Mouse (Mus musculus) limb, embryonic 15.5 days (tissue): ENCODE measurements at regions not wholly inside any gene's neighbourhood (a gene's known extent, or its start where the extent isn't known, plus 50 kb on each side); places are given as distances from the start of the nearest gene placed in this dataset.
A peak's percentile ranks its signal among the peaks of the same experiment; 100 is the strongest.
"Not testable (repeated sequence)": the region's sequence is repeated elsewhere in the genome, so short reads cannot be mapped to it uniquely, and the experiment has no call there.

Experiments
- ATAC-seq: fragments of 200-750 bp; cut with Nextera tagmentation; 2 replicates; pipeline ENCODE4 v1.8.0; 2017; ENCODE audit warnings: low read depth, moderate TSS enrichment; ENCODE audit not compliant: insufficient number of reproducible peaks, low FRiP score, low TSS enrichment
- H3K27ac ChIP-seq: fragments of 300-500 bp; sonication (generic); 2 replicates; pipeline ENCODE4 v1.5.1; 2015; ENCODE audit warnings: moderate library complexity, mild to moderate bottlenecking, inconsistent platforms
- H3K27me3 ChIP-seq: fragments of 300-500 bp; sonication (generic); 2 replicates; pipeline ENCODE4 v1.6.1; 2015; ENCODE audit warnings: inconsistent platforms
- H3K36me3 ChIP-seq: fragments of 300-500 bp; sonication (generic); 2 replicates; pipeline ENCODE4 v1.6.1; 2015; ENCODE audit warnings: inconsistent platforms
- H3K4me1 ChIP-seq: fragments of 300-500 bp; sonication (generic); 2 replicates; pipeline ENCODE4 v1.6.1; 2015; ENCODE audit warnings: inconsistent platforms
- H3K4me2 ChIP-seq: fragments of 300-500 bp; sonication (generic); 2 replicates; pipeline ENCODE4 v1.6.1; 2015; ENCODE audit warnings: mild to moderate bottlenecking, inconsistent platforms
- H3K4me3 ChIP-seq: fragments of 300-500 bp; sonication (generic); 2 replicates; pipeline ENCODE4 v1.5.1; 2015; ENCODE audit warnings: mild to moderate bottlenecking, inconsistent platforms
- H3K9ac ChIP-seq: fragments of 300-500 bp; sonication (generic); 2 replicates; pipeline ENCODE4 v1.6.1; 2015; ENCODE audit warnings: inconsistent platforms
- H3K9me3 ChIP-seq: fragments of 300-500 bp; sonication (generic); 2 replicates; pipeline ENCODE4 v1.6.1; 2016; ENCODE audit warnings: inconsistent platforms
- WGBS: fragments of 180-500 bp; shearing (Covaris S2); methylation state at CpG from one replicate; pipeline ENCODE4 v1.1.7; 2015; 5-methylcytosine and 5-hydroxymethylcytosine counted together

- WGBS, result 79% methylated on average over 6 of the region's 6 CpGs
- no peak overlapping the region for H3K9ac ChIP-seq
Measured at GRCm38 (mm10) chr5:134046086-134046485, 53.4 kb upstream of the Castor2 start.

GRCm38 (mm10) chr5:134042938-134043337 lies 56.6 kb upstream of the Castor2 start:
- H3K27ac ChIP-seq, H3K36me3 ChIP-seq, H3K9ac ChIP-seq, H3K4me2 ChIP-seq, H3K9me3 ChIP-seq, H3K4me1 ChIP-seq, ATAC-seq, H3K4me3 ChIP-seq, H3K27me3 ChIP-seq: not testable (repeated sequence)
- 28% methylated on average over 1 of the region's 2 CpGs for WGBS

More at GRCm38 (mm10) chr5:134046086-134046485, 53.4 kb upstream of the Castor2 start:
- Histone ChIP-seq H3K4me1 (peaks cover 7% of the 10 kb centered on the region), H3K4me2 (no peak overlapping the region), H3K36me3 (no peaks in the 10 kb centered on the region), H3K27ac (no peak overlapping the region), H3K4me3 (no peak overlapping the region), H3K27me3 (no peaks in the 10 kb centered on the region), H3K9me3 (peaks cover 3% of the 10 kb centered on the region; the same call in 1 of the 2 replicates)
- no peak for ATAC-seq

GRCm38 (mm10) chr5:134027316-134027966 lies 72.1 kb upstream of the Castor2 start:
- WGBS, result 26% methylated on average over 11 of the region's 11 CpGs
- Histone ChIP-seq H3K9me3 (no peaks in the 10 kb centered on the region), H3K9ac (no peak overlapping the region), H3K4me2 (peak overlapping the region; percentile 31; the same call in 1 of the 2 replicates), H3K4me3 (no peak overlapping the region), H3K27me3 (no peaks in the 10 kb centered on the region), H3K4me1 (peaks cover 7% of the 10 kb centered on the region; the same call in 1 of the 2 replicates), H3K27ac (peak overlapping the region; percentile 54), H3K36me3 (no peaks in the 10 kb centered on the region)
- ATAC-seq, result peak; percentile 74; the same call in 1 of the 2 replicates

GRCm38 (mm10) chr5:134019651-134020432 lies 79.7 kb upstream of the Castor2 start:
- Histone ChIP-seq H3K4me1 (peaks cover 7% of the 10 kb centered on the region), H3K36me3 (no peaks in the 10 kb centered on the region), H3K27ac (no peak overlapping the region), H3K27me3 (no peaks in the 10 kb centered on the region), H3K9me3 (no peaks in the 10 kb centered on the region), H3K4me3 (no peak overlapping the region), H3K4me2 (no peak overlapping the region), H3K9ac (no peak overlapping the region)
- 62% methylated on average over 13 of the region's 13 CpGs for WGBS
- ATAC-seq, result no peak

GRCm38 (mm10) chr5:134014257-134015163 lies 85.0 kb upstream of the Castor2 start:
- ATAC-seq, result peak; percentile 85
- no peaks in the 10 kb centered on the region for H3K36me3 ChIP-seq
- H3K27ac ChIP-seq, result peak overlapping the region; percentile 91
- peak overlapping the region; percentile 34 for H3K4me2 ChIP-seq
- H3K9me3 ChIP-seq, result no peaks in the 10 kb centered on the region
- 11% methylated on average over 13 of the region's 13 CpGs for WGBS
- peaks cover 31% of the 10 kb centered on the region for H3K4me1 ChIP-seq
- no peaks in the 10 kb centered on the region for H3K27me3 ChIP-seq
- no peak overlapping the region for H3K9ac ChIP-seq
- no peak overlapping the region for H3K4me3 ChIP-seq

GRCm38 (mm10) chr5:134013206-134013605 lies 86.3 kb upstream of the Castor2 start:
- H3K9ac ChIP-seq, result no peak overlapping the region
- no peak overlapping the region for H3K27ac ChIP-seq
- H3K4me3 ChIP-seq, result no peak overlapping the region
- H3K4me2 ChIP-seq, result no peak overlapping the region
- 85% methylated on average over 8 of the region's 8 CpGs for WGBS
- H3K36me3 ChIP-seq, result no peaks in the 10 kb centered on the region
- peaks cover 35% of the 10 kb centered on the region for H3K4me1 ChIP-seq
- H3K27me3 ChIP-seq, result peaks cover 4% of the 10 kb centered on the region; the same call in 1 of the 2 replicates
- H3K9me3 ChIP-seq, result no peaks in the 10 kb centered on the region
- no peak for ATAC-seq

GRCm38 (mm10) chr5:134009843-134010242 lies 89.7 kb upstream of the Castor2 start:
- Histone ChIP-seq H3K4me2 (0 out of 2 replicates have a peak overlapping the region, but pooled peaks have one; percentile 19), H3K27me3 (peaks cover 4% of the 10 kb centered on the region; the same call in 1 of the 2 replicates), H3K27ac (peak overlapping the region; percentile 38), H3K4me3 (no peak overlapping the region), H3K36me3 (no peaks in the 10 kb centered on the region), H3K9me3 (no peaks in the 10 kb centered on the region), H3K9ac (no peak overlapping the region), H3K4me1 (peaks cover 37% of the 10 kb centered on the region)
- WGBS, result 30% methylated on average over 14 of the region's 14 CpGs
- no peak for ATAC-seq

GRCm38 (mm10) chr5:134007127-134007771 lies 92.3 kb upstream of the Castor2 start:
- ATAC-seq, result 0 out of 2 replicates have a peak, but pooled peaks have one; percentile 36
- no peaks in the 10 kb centered on the region for H3K36me3 ChIP-seq
- WGBS, result 25% methylated on average over 3 of the region's 3 CpGs

GRCm38 (mm10) chr5:134006470-134007126 lies 92.9 kb upstream of the Castor2 start:
- Histone ChIP-seq H3K36me3 (no peaks in the 10 kb centered on the region), H3K4me1 (peaks cover 20% of the 10 kb centered on the region), H3K9ac (no peak overlapping the region), H3K4me3 (peak overlapping the region; percentile 27), H3K4me2 (peak overlapping the region; percentile 48), H3K9me3 (no peaks in the 10 kb centered on the region), H3K27ac (no peak overlapping the region), H3K27me3 (peaks cover 4% of the 10 kb centered on the region; the same call in 1 of the 2 replicates)
- peak; percentile 65; the same call in 1 of the 2 replicates for ATAC-seq
- WGBS, result 4% methylated on average over 14 of the region's 14 CpGs

More at GRCm38 (mm10) chr5:134007127-134007771, 92.3 kb upstream of the Castor2 start:
- no peak overlapping the region for H3K27ac ChIP-seq
- no peak overlapping the region for H3K4me2 ChIP-seq
- no peaks in the 10 kb centered on the region for H3K9me3 ChIP-seq
- no peak overlapping the region for H3K9ac ChIP-seq
- peaks cover 20% of the 10 kb centered on the region for H3K4me1 ChIP-seq
- H3K27me3 ChIP-seq, result peaks cover 4% of the 10 kb centered on the region; the same call in 1 of the 2 replicates
- H3K4me3 ChIP-seq, result no peak overlapping the region

GRCm38 (mm10) chr5:134006001-134006400 lies 93.5 kb upstream of the Castor2 start:
- H3K27me3 ChIP-seq, result peaks cover 4% of the 10 kb centered on the region; the same call in 1 of the 2 replicates
- H3K27ac ChIP-seq, result no peak overlapping the region
- H3K4me3 ChIP-seq, result no peak overlapping the region
- H3K36me3 ChIP-seq, result no peaks in the 10 kb centered on the region
- no peak overlapping the region for H3K9ac ChIP-seq
- WGBS, result 64% methylated on average over 3 of the region's 3 CpGs
- H3K4me2 ChIP-seq, result no peak overlapping the region
- H3K4me1 ChIP-seq, result peaks cover 20% of the 10 kb centered on the region
- ATAC-seq, result no peak
- H3K9me3 ChIP-seq, result no peaks in the 10 kb centered on the region
